Mouse (Mus musculus): ENCODE results near the gene Crb3. TPM values are rescaled to one million over a fixed set of nuclear protein-coding genes. Genes with fewer than 3 reads are reported as not detected.

Gene Crb3
- polyA plus RNA-seq, 1 experiment from 2014 or later = 1.2 TPM

- H3K4me1 ChIP-seq (ENCODE audit: control insufficient read depth, insufficient read depth, low read length) = peaks cover 9% of the 10 kb centered on the region
- WGBS = 87% methylated on average over 5 of the region's 5 CpGs
- no peak overlapping the region for H3K4me2 ChIP-seq
- ATAC-seq (ENCODE audit: low FRiP score) (no peak), DNase-seq (ENCODE audit: low spot score, missing footprints) (peak; percentile 61)
- H3K9ac ChIP-seq (ENCODE audit: low read length) = no peak overlapping the region
- H3K9me3 ChIP-seq (ENCODE audit: control insufficient read depth, low read length) = no peaks in the 10 kb centered on the region
- no peak overlapping the region for H3K4me3 ChIP-seq (ENCODE audit: low read depth, low read length)
- H3K27ac ChIP-seq (ENCODE audit: low read depth, low read length) = no peak overlapping the region
- H3K36me3 ChIP-seq (ENCODE audit: control insufficient read depth, insufficient read depth, low read length) = no peaks in the 10 kb centered on the region
- no peaks in the 10 kb centered on the region for H3K27me3 ChIP-seq (ENCODE audit: control insufficient read depth, insufficient read depth, low read length)
Measured at GRCm38 (mm10) chr17:57107064-57107463, 48.2 kb downstream of the Crb3 start.

- Histone ChIP-seq H3K4me3 (ENCODE audit: low read depth, low read length) (no peak overlapping the region), H3K27ac (ENCODE audit: low read depth, low read length) (no peak overlapping the region), H3K27me3 (ENCODE audit: control insufficient read depth, insufficient read depth, low read length) (no peaks in the 10 kb centered on the region), H3K4me1 (ENCODE audit: control insufficient read depth, insufficient read depth, low read length) (peaks cover 9% of the 10 kb centered on the region), H3K9me3 (ENCODE audit: control insufficient read depth, low read length) (no peaks in the 10 kb centered on the region), H3K9ac (ENCODE audit: low read length) (no peak overlapping the region), H3K4me2 (no peak overlapping the region), H3K36me3 (ENCODE audit: control insufficient read depth, insufficient read depth, low read length) (no peaks in the 10 kb centered on the region)
- peak; percentile 28 for DNase-seq (ENCODE audit: low spot score, missing footprints)
- 91% methylated on average over 7 of the region's 7 CpGs for WGBS
- no peak for ATAC-seq (ENCODE audit: low FRiP score)
Measured at GRCm38 (mm10) chr17:57108040-57108665, 49.2 kb downstream of the Crb3 start.

- Histone ChIP-seq H3K27ac (ENCODE audit: low read depth, low read length) (no peak overlapping the region), H3K9me3 (ENCODE audit: control insufficient read depth, low read length) (no peaks in the 10 kb centered on the region), H3K36me3 (ENCODE audit: control insufficient read depth, insufficient read depth, low read length) (no peaks in the 10 kb centered on the region), H3K4me2 (no peak overlapping the region), H3K4me1 (ENCODE audit: control insufficient read depth, insufficient read depth, low read length) (peaks cover 9% of the 10 kb centered on the region), H3K4me3 (ENCODE audit: low read depth, low read length) (no peak overlapping the region), H3K9ac (ENCODE audit: low read length) (no peak overlapping the region), H3K27me3 (ENCODE audit: control insufficient read depth, insufficient read depth, low read length) (no peaks in the 10 kb centered on the region)
- WGBS = 60% methylated on average over 5 of the region's 5 CpGs
- ATAC-seq (ENCODE audit: low FRiP score) (no peak), DNase-seq (ENCODE audit: low spot score, missing footprints) (peak; percentile 75)
Measured at GRCm38 (mm10) chr17:57108666-57109171, 49.8 kb downstream of the Crb3 start.

GRCm38 (mm10) chr17:57110005-57110404, 51.1 kb downstream of the Crb3 start:
- H3K9ac ChIP-seq (ENCODE audit: low read length) = no peak overlapping the region

GRCm38 (mm10) chr17:57112768-57113474, 54.0 kb downstream of the Crb3 start:
- ATAC-seq (ENCODE audit: low FRiP score) (no peak), DNase-seq (ENCODE audit: low spot score, missing footprints) (no peak)
- no peak overlapping the region for H3K4me2 ChIP-seq
- H3K27ac ChIP-seq (ENCODE audit: low read depth, low read length) = no peak overlapping the region
- H3K27me3 ChIP-seq (ENCODE audit: control insufficient read depth, insufficient read depth, low read length) = no peaks in the 10 kb centered on the region
- WGBS = 90% methylated on average over 10 of the region's 10 CpGs
- no peaks in the 10 kb centered on the region for H3K9me3 ChIP-seq (ENCODE audit: control insufficient read depth, low read length)
- no peaks in the 10 kb centered on the region for H3K36me3 ChIP-seq (ENCODE audit: control insufficient read depth, insufficient read depth, low read length)
- no peak overlapping the region for H3K9ac ChIP-seq (ENCODE audit: low read length)
- H3K4me3 ChIP-seq (ENCODE audit: low read depth, low read length) = no peak overlapping the region
- H3K4me1 ChIP-seq (ENCODE audit: control insufficient read depth, insufficient read depth, low read length) = no peaks in the 10 kb centered on the region

More at GRCm38 (mm10) chr17:57110005-57110404, 51.1 kb downstream of the Crb3 start:
- Histone ChIP-seq H3K36me3 (ENCODE audit: control insufficient read depth, insufficient read depth, low read length) (no peaks in the 10 kb centered on the region), H3K27ac (ENCODE audit: low read depth, low read length) (no peak overlapping the region), H3K4me3 (ENCODE audit: low read depth, low read length) (no peak overlapping the region), H3K4me2 (no peak overlapping the region), H3K9me3 (ENCODE audit: control insufficient read depth, low read length) (no peaks in the 10 kb centered on the region), H3K4me1 (ENCODE audit: control insufficient read depth, insufficient read depth, low read length) (peaks cover 3% of the 10 kb centered on the region), H3K27me3 (ENCODE audit: control insufficient read depth, insufficient read depth, low read length) (no peaks in the 10 kb centered on the region)
- ATAC-seq (ENCODE audit: low FRiP score) (no peak), DNase-seq (ENCODE audit: low spot score, missing footprints) (no peak)
- 84% methylated on average over 1 of the region's 1 CpGs for WGBS

Other genes starting within 250 kb of the Crb3 start
- gene Rfx2, start 228.1 kb upstream of the Crb3 start, polyA plus RNA-seq (2014; fragmentation: Nextera tagmentation; extraction: Ambion mirVana) = 4.6 and 4.8 TPM in 2 replicates
- not detected in 2 replicates for gene Acsbg2, start 184.7 kb upstream of the Crb3 start, polyA plus RNA-seq (2014; fragmentation: Nextera tagmentation; extraction: Ambion mirVana)
- gene 1700061G19Rik, start 183.6 kb upstream of the Crb3 start, polyA plus RNA-seq (2014; fragmentation: Nextera tagmentation; extraction: Ambion mirVana) = 0.11 and 0.25 TPM in 2 replicates
- 26.3 and 29.0 TPM in 2 replicates for gene Mllt1, start 123.7 kb upstream of the Crb3 start, polyA plus RNA-seq (2014; fragmentation: Nextera tagmentation; extraction: Ambion mirVana)
- not detected in 2 replicates for gene Acer1, start 77.0 kb upstream of the Crb3 start, polyA plus RNA-seq (2014; fragmentation: Nextera tagmentation; extraction: Ambion mirVana)
- 131 and 137 TPM in 2 replicates for gene Clpp, start 68.8 kb upstream of the Crb3 start, polyA plus RNA-seq (2014; fragmentation: Nextera tagmentation; extraction: Ambion mirVana)
- gene Alkbh7, start 61.8 kb upstream of the Crb3 start, polyA plus RNA-seq (2014; fragmentation: Nextera tagmentation; extraction: Ambion mirVana) = 34.1 and 36.4 TPM in 2 replicates
- gene Pspn, start 59.1 kb upstream of the Crb3 start, polyA plus RNA-seq (2014; fragmentation: Nextera tagmentation; extraction: Ambion mirVana) = 0.97 TPM in 1 of 2 replicates, not detected in the other
- gene Gtf2f1, start 47.8 kb upstream of the Crb3 start, polyA plus RNA-seq (2014; fragmentation: Nextera tagmentation; extraction: Ambion mirVana) = 70.5 and 76.0 TPM in 2 replicates
- gene Gm17949, start 47.6 kb upstream of the Crb3 start, polyA plus RNA-seq (2014; fragmentation: Nextera tagmentation; extraction: Ambion mirVana) = 0.19 and 0.32 TPM in 2 replicates
- 42.3 and 44.9 TPM in 2 replicates for gene Khsrp, start 27.6 kb upstream of the Crb3 start, polyA plus RNA-seq (2014; fragmentation: Nextera tagmentation; extraction: Ambion mirVana)
- gene Slc25a41, start 17.5 kb upstream of the Crb3 start, polyA plus RNA-seq (2014; fragmentation: Nextera tagmentation; extraction: Ambion mirVana) = not detected in 2 replicates
- 14.2 and 16.5 TPM in 2 replicates for gene Slc25a23, start 758 bp downstream of the Crb3 start, polyA plus RNA-seq (2014; fragmentation: Nextera tagmentation; extraction: Ambion mirVana)
- gene Dennd1c, start 19.4 kb downstream of the Crb3 start, polyA plus RNA-seq (2014; fragmentation: Nextera tagmentation; extraction: Ambion mirVana) = 2.2 and 2.7 TPM in 2 replicates
- 167 and 171 TPM in 2 replicates for gene Tubb4a, start 28.7 kb downstream of the Crb3 start, polyA plus RNA-seq (2014; fragmentation: Nextera tagmentation; extraction: Ambion mirVana)
- gene Tnfsf9, start 46.2 kb downstream of the Crb3 start, polyA plus RNA-seq (2014; fragmentation: Nextera tagmentation; extraction: Ambion mirVana) = 8.1 and 9.0 TPM in 2 replicates
- 0.16 and 0.40 TPM in 2 replicates for gene Cd70, start 90.7 kb downstream of the Crb3 start, polyA plus RNA-seq (2014; fragmentation: Nextera tagmentation; extraction: Ambion mirVana)
- 0.07 and 0.11 TPM in 2 replicates for gene Tnfsf14, start 135.1 kb downstream of the Crb3 start, polyA plus RNA-seq (2014; fragmentation: Nextera tagmentation; extraction: Ambion mirVana)
- gene C3, start 169.0 kb downstream of the Crb3 start, polyA plus RNA-seq (2014; fragmentation: Nextera tagmentation; extraction: Ambion mirVana) = 0.19 and 0.68 TPM in 2 replicates
- gene Gpr108, start 189.3 kb downstream of the Crb3 start, polyA plus RNA-seq (2014; fragmentation: Nextera tagmentation; extraction: Ambion mirVana) = 19.7 and 24.5 TPM in 2 replicates
- 21.2 and 23.6 TPM in 2 replicates for gene Trip10, start 190.3 kb downstream of the Crb3 start, polyA plus RNA-seq (2014; fragmentation: Nextera tagmentation; extraction: Ambion mirVana)
- gene Vav1, start 220.0 kb downstream of the Crb3 start, polyA plus RNA-seq (2014; fragmentation: Nextera tagmentation; extraction: Ambion mirVana) = 1.8 and 2.3 TPM in 2 replicates